Mouse (Mus musculus) adrenal gland, adult (tissue): ENCODE measurements around the gene Pld1.
A peak's percentile ranks its signal among the peaks of the same experiment; 100 is the strongest.

Experiments
- DNase-seq, 2 experiments: peaks; one replicate each; pipeline ENCODE4 v3.0.0; 2022 to 2023; ENCODE audit warnings: low spot score in 1 of 2; ENCODE audit not compliant: inconsistent age in 2 of 2

Gene Pld1

GRCm38 (mm10) chr3:27987891-27988536, 49.5 kb downstream of the Pld1 start:
- DNase-seq, result no peak

GRCm38 (mm10) chr3:27991100-27991703, 52.7 kb downstream of the Pld1 start:
- no peak for DNase-seq

GRCm38 (mm10) chr3:27994175-27994990, 55.9 kb downstream of the Pld1 start:
- DNase-seq, result no peak

GRCm38 (mm10) chr3:28004321-28004720, 65.8 kb downstream of the Pld1 start:
- no peak for DNase-seq

GRCm38 (mm10) chr3:28007684-28008083, 69.2 kb downstream of the Pld1 start:
- DNase-seq, result no peak

- no peak for DNase-seq
Measured at GRCm38 (mm10) chr3:28008369-28008768, 69.9 kb downstream of the Pld1 start.

GRCm38 (mm10) chr3:28012177-28012576, 73.7 kb downstream of the Pld1 start:
- peak in 1 of 2 experiments; percentile 27 for DNase-seq

GRCm38 (mm10) chr3:28013441-28013840, 74.9 kb downstream of the Pld1 start:
- DNase-seq, result no peak

GRCm38 (mm10) chr3:28017002-28017401, 78.5 kb downstream of the Pld1 start:
- DNase-seq, result no peak

- DNase-seq, result no peak
Measured at GRCm38 (mm10) chr3:28019727-28020126, 81.2 kb downstream of the Pld1 start.

GRCm38 (mm10) chr3:28020404-28020803, 81.9 kb downstream of the Pld1 start:
- DNase-seq, result no peak

- no peak for DNase-seq
Measured at GRCm38 (mm10) chr3:28022191-28022590, 83.7 kb downstream of the Pld1 start.

GRCm38 (mm10) chr3:28026876-28027275, 88.4 kb downstream of the Pld1 start:
- no peak for DNase-seq

GRCm38 (mm10) chr3:28028456-28028855, 90.0 kb downstream of the Pld1 start:
- no peak for DNase-seq

- DNase-seq, result no peak
Measured at GRCm38 (mm10) chr3:28030860-28031259, 92.4 kb downstream of the Pld1 start.

GRCm38 (mm10) chr3:28031643-28032243, 93.2 kb downstream of the Pld1 start:
- peak in 1 of 2 experiments; percentile 29 for DNase-seq

GRCm38 (mm10) chr3:28033898-28034297, 95.4 kb downstream of the Pld1 start:
- no peak for DNase-seq

GRCm38 (mm10) chr3:28034707-28035333, 96.3 kb downstream of the Pld1 start:
- DNase-seq, result no peak

GRCm38 (mm10) chr3:28037320-28037932, 98.9 kb downstream of the Pld1 start:
- no peak for DNase-seq

- no peak for DNase-seq
Measured at GRCm38 (mm10) chr3:28038106-28038505, 99.6 kb downstream of the Pld1 start.

- DNase-seq, result peak; percentile 12 to 37
Measured at GRCm38 (mm10) chr3:28039760-28040159, 101.3 kb downstream of the Pld1 start.
